Mouse (Mus musculus) MEL (cell line): ENCODE measurements around the gene Gpx3. TPM values are rescaled to one million over a fixed set of nuclear protein-coding genes. Genes with fewer than 3 reads are reported as not detected.
A peak's percentile ranks its signal among the peaks of the same experiment; 100 is the strongest.

Source experiments
- DNase-seq: peaks from one replicate; pipeline ENCODE4 v3.0.0; 2011; ENCODE audit warnings: low read depth, low spot score
- H3K27ac ChIP-seq: 2 replicates; pipeline ENCODE4 v1.5.1; 2012; ENCODE audit warnings: low read depth, mild to moderate bottlenecking, control low read depth, low read length, moderate library complexity; ENCODE audit not compliant: control insufficient read depth
- H3K27me3 ChIP-seq, 2 experiments: fragments of 150-350 bp in 1 of 2; sonication (generic) in 1 of 2; 2 replicates each; pipeline ENCODE4 v1.6.1; 2012; ENCODE audit warnings: low read length in 2 of 2, mild to moderate bottlenecking in 2 of 2, improper control_type of control experiment in 1 of 2, moderate library complexity in 1 of 2; ENCODE audit not compliant: insufficient read depth in 2 of 2, control insufficient read depth in 1 of 2
- H3K36me3 ChIP-seq, 2 experiments: 2 replicates each; pipeline ENCODE4 v1.6.1; 2012 to 2014; ENCODE audit warnings: low read length in 2 of 2, improper control_type of control experiment in 1 of 2, inconsistent platforms in 1 of 2, mild to moderate bottlenecking in 1 of 2; ENCODE audit not compliant: insufficient read depth in 2 of 2, control insufficient read depth in 1 of 2
- H3K4me1 ChIP-seq, 2 experiments: fragments of 150-350 bp in 1 of 2; sonication (generic) in 1 of 2; 2 replicates each; pipeline ENCODE4 v1.6.1; 2012; ENCODE audit warnings: low read length in 2 of 2, improper control_type of control experiment in 1 of 2, mild to moderate bottlenecking in 1 of 2; ENCODE audit not compliant: insufficient read depth in 2 of 2, control insufficient read depth in 1 of 2
- H3K4me3 ChIP-seq, 2 experiments: fragments of 150-350 bp in 1 of 2; sonication (generic) in 1 of 2; 2 replicates each; pipeline ENCODE4 v1.5.1; 2012; ENCODE audit warnings: low read depth in 2 of 2, low read length in 2 of 2, mild to moderate bottlenecking in 2 of 2, moderate library complexity in 2 of 2, control low read depth in 1 of 2, improper control_type of control experiment in 1 of 2; ENCODE audit not compliant: control insufficient read depth in 1 of 2, insufficient read depth in 1 of 2
- H3K79me2 ChIP-seq: 2 replicates; pipeline ENCODE4 v1.6.1; 2012; ENCODE audit warnings: mild to moderate bottlenecking, low read length, moderate library complexity; ENCODE audit not compliant: control insufficient read depth, poor library complexity, insufficient read depth
- H3K9ac ChIP-seq: 2 replicates; pipeline ENCODE4 v1.6.1; 2012; ENCODE audit warnings: low read depth, mild to moderate bottlenecking, control low read depth, low read length, moderate library complexity; ENCODE audit not compliant: control insufficient read depth, poor library complexity, severe bottlenecking
- H3K9me3 ChIP-seq: fragments of 150-350 bp; sonication (generic); replicated peaks from 2 replicates; pipeline ENCODE4 v1.6.1; 2012; ENCODE audit warnings: mild to moderate bottlenecking, low read length, improper control_type of control experiment, moderate library complexity; ENCODE audit not compliant: insufficient read depth
- BHLHE40 ChIP-seq: IDR thresholded peaks from 2 replicates; pipeline ENCODE4 v1.6.1; 2012; ENCODE audit warnings: low read depth, mild to moderate bottlenecking, inconsistent platforms, low read length, improper control_type of control experiment, borderline replicate concordance
- CHD1 ChIP-seq: IDR thresholded peaks from 2 replicates; pipeline ENCODE4 v1.6.1; 2012; ENCODE audit warnings: low read depth, mild to moderate bottlenecking, inconsistent platforms, low read length, improper control_type of control experiment
- CHD2 ChIP-seq: IDR thresholded peaks from 2 replicates; pipeline ENCODE4 v1.6.1; 2011; ENCODE audit warnings: low read length, improper control_type of control experiment
- ELF1 ChIP-seq: IDR thresholded peaks from 2 replicates; pipeline ENCODE4 v1.6.1; 2014; ENCODE audit warnings: low read depth, mild to moderate bottlenecking, inconsistent platforms, low read length, improper control_type of control experiment, moderate library complexity
- EP300 ChIP-seq, 2 experiments: IDR thresholded peaks; 2 replicates each; pipeline ENCODE4 v1.6.1; 2011; ENCODE audit warnings: improper control_type of control experiment in 2 of 2, low read length in 2 of 2, low read depth in 1 of 2, mild to moderate bottlenecking in 1 of 2
- GABPA ChIP-seq: IDR thresholded peaks from 2 replicates; pipeline ENCODE4 v1.6.1; 2012; ENCODE audit warnings: low read depth, mild to moderate bottlenecking, inconsistent platforms, low read length, improper control_type of control experiment, moderate library complexity
- JUND ChIP-seq: IDR thresholded peaks from 2 replicates; pipeline ENCODE4 v1.6.1; 2011; ENCODE audit warnings: low read depth, mild to moderate bottlenecking, improper control_type of control experiment, low read length
- MAX ChIP-seq: IDR thresholded peaks from 2 replicates; pipeline ENCODE4 v1.6.1; 2011; ENCODE audit warnings: low read length, improper control_type of control experiment
- MAZ ChIP-seq: IDR thresholded peaks from 2 replicates; pipeline ENCODE4 v1.6.1; 2012; ENCODE audit warnings: low read depth, mild to moderate bottlenecking, inconsistent platforms, low read length, improper control_type of control experiment
- MEF2A ChIP-seq: IDR thresholded peaks from 2 replicates; pipeline ENCODE4 v1.6.1; 2014; ENCODE audit warnings: low read depth, mild to moderate bottlenecking, inconsistent platforms, low read length, improper control_type of control experiment; ENCODE audit not compliant: poor library complexity, insufficient replicate concordance, severe bottlenecking; ENCODE audit errors: extremely low read depth
- MXI1 ChIP-seq: IDR thresholded peaks from 2 replicates; pipeline ENCODE4 v1.6.1; 2011; ENCODE audit warnings: mild to moderate bottlenecking, low read depth, low read length, improper control_type of control experiment
- MYC ChIP-seq: IDR thresholded peaks from 2 replicates; pipeline ENCODE4 v1.6.1; 2011; ENCODE audit warnings: low read depth, mild to moderate bottlenecking, low read length, improper control_type of control experiment, moderate library complexity
- NELFE ChIP-seq: IDR thresholded peaks from 2 replicates; pipeline ENCODE4 v1.6.1; 2011; ENCODE audit warnings: low read depth, low read length, improper control_type of control experiment
- POLR2A ChIP-seq, 2 experiments: IDR thresholded peaks; 2 replicates each; pipeline ENCODE4 v1.6.1; 2011 to 2012; ENCODE audit warnings: low read length in 2 of 2, mild to moderate bottlenecking in 2 of 2, control low read depth in 1 of 2, improper control_type of control experiment in 1 of 2, low read depth in 1 of 2, moderate library complexity in 1 of 2; ENCODE audit not compliant: control insufficient read depth in 1 of 2, insufficient read depth in 1 of 2, poor library complexity in 1 of 2
- RAD21 ChIP-seq: IDR thresholded peaks from 2 replicates; pipeline ENCODE4 v1.6.1; 2011; ENCODE audit warnings: mild to moderate bottlenecking, low read depth, low read length, improper control_type of control experiment
- RCOR1 ChIP-seq: IDR thresholded peaks from 2 replicates; pipeline ENCODE4 v1.6.1; 2012; ENCODE audit warnings: low read depth, mild to moderate bottlenecking, inconsistent platforms, low read length, improper control_type of control experiment
- SMC3 ChIP-seq: IDR thresholded peaks from 2 replicates; pipeline ENCODE4 v1.6.1; 2011; ENCODE audit warnings: low read depth, low read length, improper control_type of control experiment
- TAL1 ChIP-seq: IDR thresholded peaks from 2 replicates; pipeline ENCODE4 v1.6.1; 2012; ENCODE audit warnings: mild to moderate bottlenecking, inconsistent platforms, low read length, moderate library complexity, mixed read lengths
- TBP ChIP-seq: IDR thresholded peaks from 2 replicates; pipeline ENCODE4 v1.8.0; 2011; ENCODE audit warnings: low read depth, low read length, improper control_type of control experiment
- TCF12 ChIP-seq: IDR thresholded peaks from 2 replicates; pipeline ENCODE4 v1.6.1; 2014; ENCODE audit warnings: low read depth, mild to moderate bottlenecking, inconsistent platforms, low read length, improper control_type of control experiment, moderate library complexity
- UBTF ChIP-seq: IDR thresholded peaks from 2 replicates; pipeline ENCODE4 v1.6.1; 2012; ENCODE audit warnings: low read depth, mild to moderate bottlenecking, inconsistent platforms, low read length, improper control_type of control experiment, moderate library complexity, borderline replicate concordance; ENCODE audit not compliant: insufficient read depth
- USF1 ChIP-seq: IDR thresholded peaks from 2 replicates; pipeline ENCODE4 v1.6.1; 2014; ENCODE audit warnings: low read depth, mild to moderate bottlenecking, inconsistent platforms, low read length, improper control_type of control experiment, moderate library complexity
- ZMIZ1 ChIP-seq: IDR thresholded peaks from 2 replicates; pipeline ENCODE4 v1.6.1; 2012; ENCODE audit warnings: low read depth, mild to moderate bottlenecking, inconsistent platforms, low read length, improper control_type of control experiment, moderate library complexity
- ZNF384 ChIP-seq: IDR thresholded peaks from 2 replicates; pipeline ENCODE4 v1.6.1; 2012; ENCODE audit warnings: low read depth, mild to moderate bottlenecking, inconsistent platforms, low read length, improper control_type of control experiment
- polyA plus RNA-seq, 2 experiments: library from polyadenylated mRNA; stranded (reverse) in 1 of 2; unstranded in 1 of 2; fragments of >175 nt in 1 of 2; fragments of >200 nt in 1 of 2; gene quantifications; 2 replicates each; pipeline versions ENCODE4 v1.2.1 to v1.2.4; 2012; ENCODE audit warnings: low replicate concordance in 2 of 2, low read depth in 1 of 2; ENCODE audit not compliant: insufficient read length in 2 of 2, insufficient read depth in 1 of 2, missing spikeins in 1 of 2
- total RNA-seq: library from RNA; depleted of rRNA; stranded (reverse); fragments of 300-350 nt; gene quantifications from 2 replicates; pipeline ENCODE4 v1.2.3, GENCODE M21; 2012

Gpx3 gene
- total and polyA plus RNA-seq, 3 experiments: 0.12 to 0.15 TPM; not detected in 1

- TF ChIP-seq MAZ (peak; percentile 65; the same call in 1 of the 2 replicates), MXI1 (peak; percentile 48; the same call in 1 of the 2 replicates), MAX (peak; percentile 59; the same call in 1 of the 2 replicates)
Observed at GRCm38 (mm10) chr11:54927346-54928140, 25.3 kb downstream of the Gpx3 start (continued).

DNA sequence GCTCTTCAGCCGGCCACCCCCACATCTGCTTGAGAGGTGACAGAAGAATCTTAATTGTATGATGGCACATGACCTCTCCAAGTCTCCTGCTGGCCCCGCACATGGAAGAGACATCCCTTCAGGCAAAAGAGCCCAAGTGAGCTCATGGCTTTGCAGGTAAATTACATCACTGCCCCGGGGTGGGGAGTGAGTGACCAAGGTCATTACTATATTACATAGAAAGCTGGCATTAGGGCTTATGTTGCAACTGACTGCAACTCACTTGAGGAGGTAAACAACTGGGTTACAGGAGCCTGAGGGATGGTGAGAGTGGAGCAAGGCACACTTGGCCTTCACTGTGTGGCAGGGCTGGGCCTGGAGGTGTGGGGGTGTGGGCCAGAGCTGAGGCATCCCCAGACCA lies 26.0 kb downstream of the Gpx3 start:
- no peaks in the 10 kb centered on the region for H3K4me1 ChIP-seq
- TF ChIP-seq RAD21: no peak
- TF ChIP-seq UBTF: no peak
- TF ChIP-seq MYC: no peak
- no peak for TF ChIP-seq EP300 (IDR thresholded peaks at IDR 0.05; ENCODE audit: low read depth in 1 of 2, low read length in 2 of 2)
- no peak for TF ChIP-seq MAX

DNA sequence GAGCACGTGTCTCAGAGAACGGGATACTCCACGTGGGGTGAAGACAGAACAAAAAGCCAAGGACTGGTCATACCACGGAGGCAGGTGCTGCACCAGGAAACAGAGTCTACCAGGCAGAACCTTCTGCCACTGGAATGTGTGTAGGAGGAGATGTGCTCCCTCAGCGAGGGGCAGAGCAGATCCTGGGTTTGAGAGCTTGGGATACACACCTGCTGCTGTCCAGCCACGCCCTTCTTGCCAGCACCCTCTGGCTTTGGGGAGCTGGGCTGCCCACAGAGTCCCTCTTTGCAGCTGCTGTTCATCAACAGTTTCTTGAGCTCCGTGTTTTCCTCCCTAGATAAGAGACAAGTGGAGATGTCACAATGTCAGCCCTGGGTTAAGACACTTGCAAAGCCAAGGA lies 26.6 kb downstream of the Gpx3 start:
- DNase-seq: no peak
- Histone ChIP-seq H3K79me2 (no peaks in the 10 kb centered on the region), H3K27ac (no peak overlapping the region), H3K9me3 (no peaks in the 10 kb centered on the region), H3K4me3 (no peak overlapping the region), H3K4me1 (no peaks in the 10 kb centered on the region), H3K36me3 (no peaks in the 10 kb centered on the region), H3K27me3 (no peaks in the 10 kb centered on the region), H3K9ac (no peak overlapping the region)
- TF ChIP-seq ZNF384 (no peak), MAZ (no peak), TCF12 (no peak), TBP (no peak), RCOR1 (no peak), BHLHE40 (no peak), TAL1 (no peak), CHD1 (no peak), MEF2A (no peak), SMC3 (no peak), NELFE (no peak), ELF1 (no peak), POLR2A (IDR thresholded peaks at IDR 0.05; ENCODE audit: control insufficient read depth in 1 of 2, insufficient read depth in 1 of 2, low read depth in 1 of 2, low read length in 2 of 2, poor library complexity in 1 of 2) (no peak), GABPA (no peak), CHD2 (no peak), USF1 (no peak), JUND (no peak), ZMIZ1 (no peak)

More for the DNA sequence above, 26.0 kb downstream of the Gpx3 start:
- no peaks in the 10 kb centered on the region for H3K27me3 ChIP-seq
- H3K9me3 ChIP-seq: no peaks in the 10 kb centered on the region
- H3K36me3 ChIP-seq: no peaks in the 10 kb centered on the region
- no peaks in the 10 kb centered on the region for H3K79me2 ChIP-seq
- no peak for DNase-seq
- no peak overlapping the region for H3K27ac ChIP-seq
- no peak overlapping the region for H3K4me3 ChIP-seq
- no peak overlapping the region for H3K9ac ChIP-seq
